Comparison of ENCODE assay signal across 8 mouse cellular contexts in the genomic region with DNA sequence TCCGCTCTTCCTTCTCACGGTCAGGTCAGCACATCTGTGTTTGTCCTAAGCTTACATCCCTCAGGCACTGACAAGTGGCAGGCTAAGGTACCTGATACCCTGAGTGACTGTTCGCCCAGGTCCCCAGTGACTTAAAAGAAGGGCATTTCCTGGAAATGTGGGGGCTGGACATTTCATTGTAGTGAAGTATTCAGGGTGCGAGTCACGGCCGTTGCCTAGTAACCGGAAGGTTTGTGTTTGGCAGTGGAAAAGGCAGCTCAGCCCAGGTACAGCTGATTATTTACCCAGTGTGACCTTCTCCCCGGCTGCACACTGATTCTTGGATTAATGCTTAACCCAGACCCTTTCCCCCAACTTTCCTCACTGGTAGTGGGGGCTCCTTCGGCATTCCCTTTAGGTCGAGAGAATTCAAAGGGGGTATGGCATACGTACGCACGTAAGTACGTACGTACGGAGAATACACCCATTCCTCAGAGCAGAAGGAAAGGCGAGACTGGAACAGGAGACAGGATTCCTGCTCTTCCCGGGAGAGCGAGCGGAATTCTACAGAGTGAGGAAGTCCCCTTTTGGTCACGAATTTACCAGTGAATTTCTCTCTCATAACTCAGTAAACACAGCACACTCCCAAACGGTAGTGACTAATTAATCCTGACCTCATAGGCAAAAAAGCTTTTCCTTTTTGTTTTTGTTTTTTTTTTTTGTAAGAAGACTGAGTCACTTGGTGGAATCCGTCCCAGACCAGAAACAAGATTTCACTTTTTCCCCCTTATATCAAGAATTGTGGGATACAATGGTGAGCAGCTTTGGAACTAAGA.
DNase-seq lines count a peak whose midpoint lies in the region; TF ChIP-seq lines count a peak whose summit lies in the region.

No protein-coding gene starts in this region.

- H3K27ac ChIP-seq in layer of hippocampus, adult 2 months: peak overlapping the region; percentile 48; the same call in 1 of the 2 replicates

- H3K4me3 ChIP-seq in layer of hippocampus, adult 2 months: peak overlapping the region; percentile 15; the same call in 1 of the 2 replicates

- TF ChIP-seq CTCF in layer of hippocampus, adult 2 months (conservative IDR thresholded peaks at IDR 0.05): no peak

- no peak for DNase-seq in layer of hippocampus, adult 2 months (ENCODE audit: low spot score in 2 of 2)
- DNase-seq in layer of hippocampus, postnatal 25 days (ENCODE audit: extremely low spot score in 1 of 2, low spot score in 1 of 2): no peak
- DNase-seq in heart, adult 9 months (ENCODE audit: low spot score in 2 of 2): peak; percentile 24 to 32
- DNase-seq in kidney, adult 9 months: peak; percentile 95
- DNase-seq in lung, postnatal 36 days: peak; percentile 81
- no peak for DNase-seq in cerebellum, adult 11 months
- DNase-seq in thymus, postnatal 25 days: no peak
- DNase-seq in frontal cortex, postnatal 14 days (ENCODE audit: low spot score in 2 of 2): no peak

Comparison
In these comparisons a context has a peak if more than half of its experiments do, and no peak if none do; other contexts are left out.
1. DNase-seq: peak in heart, adult 9 months (2 of 2), kidney, adult 9 months (single experiment) and lung, postnatal 36 days (single experiment); none in layer of hippocampus, adult 2 months (0 of 2), layer of hippocampus, postnatal 25 days (0 of 2), cerebellum, adult 11 months (single experiment), thymus, postnatal 25 days (single experiment) and frontal cortex, postnatal 14 days (0 of 2).